Mouse (Mus musculus): Measurements from ENCODE around the gene Daam1.
A peak's percentile ranks its signal among the peaks of the same experiment; 100 is the strongest.

Daam1 gene

DNA sequence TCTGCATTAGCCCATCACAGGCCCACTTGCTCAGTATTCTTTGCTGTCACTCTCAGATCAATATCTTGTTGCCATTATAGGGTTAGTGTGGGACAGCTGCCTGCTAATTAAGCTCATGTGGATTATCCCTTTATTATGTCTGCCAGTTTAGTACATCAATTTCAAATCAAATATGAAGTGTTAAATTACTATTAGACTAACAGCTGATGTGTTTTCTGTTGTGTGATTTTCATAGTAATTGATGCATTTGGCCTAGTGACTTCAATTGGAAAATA is 25.5 kb downstream of the Daam1 start:
- DNase-seq (ENCODE audit: inconsistent age in 2 of 2, low spot score in 1 of 2) = no peak

GRCm38 (mm10) chr12:71859096-71859495 is 28.2 kb downstream of the Daam1 start:
- no peak for DNase-seq (ENCODE audit: inconsistent age in 2 of 2, low spot score in 1 of 2)

- peak in 1 of 2 experiments; percentile 67 for DNase-seq (ENCODE audit: inconsistent age in 2 of 2, low spot score in 1 of 2)
These were observed 33.1 kb downstream of the Daam1 start for GRCm38 (mm10) chr12:71863846-71864543.

- no peak for DNase-seq (ENCODE audit: inconsistent age in 2 of 2, low spot score in 1 of 2)
These were observed 33.6 kb downstream of the Daam1 start for GRCm38 (mm10) chr12:71864544-71864897.

DNA sequence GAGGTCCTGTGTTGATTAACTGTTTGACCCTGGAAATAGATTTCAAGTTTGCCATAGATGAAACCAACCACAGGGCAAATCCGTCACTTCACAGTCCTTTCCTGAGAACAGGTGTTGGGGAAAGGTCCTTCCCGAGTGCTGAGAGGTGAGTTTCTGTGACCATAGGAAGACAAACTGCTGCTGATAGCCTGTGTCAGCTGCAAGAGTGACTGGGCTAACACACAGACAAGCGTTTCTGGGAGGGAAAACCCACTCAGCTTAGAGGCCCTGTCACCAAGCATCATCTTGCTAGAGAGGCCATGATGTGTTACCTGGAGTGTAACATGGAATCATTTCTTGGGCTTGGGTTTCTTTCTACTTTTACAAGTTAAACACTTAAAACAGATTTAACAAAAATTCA is 35.1 kb downstream of the Daam1 start:
- no peak for DNase-seq (ENCODE audit: inconsistent age in 2 of 2, low spot score in 1 of 2)

GRCm38 (mm10) chr12:71867345-71868240 is 36.7 kb downstream of the Daam1 start:
- no peak for DNase-seq (ENCODE audit: inconsistent age in 2 of 2, low spot score in 1 of 2)

DNA sequence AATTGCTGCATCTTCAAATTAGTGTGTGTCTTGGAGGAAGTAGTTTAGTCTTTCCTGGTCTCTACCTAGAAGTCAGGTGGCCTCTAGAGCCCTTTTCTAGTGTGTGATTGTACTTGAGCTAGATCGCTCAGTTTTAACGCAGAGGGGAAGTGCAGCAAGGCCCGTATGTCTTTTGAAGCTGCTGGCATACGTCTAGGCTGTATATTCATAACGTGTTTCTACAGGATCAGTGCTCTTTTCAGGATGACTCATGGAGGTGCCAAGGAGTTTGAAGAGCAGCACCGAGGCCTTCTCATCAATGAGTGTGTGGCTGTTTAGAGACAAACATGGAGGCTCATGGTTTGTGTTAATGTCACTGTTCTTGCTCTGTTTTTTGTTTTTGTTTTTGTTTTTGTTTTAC is 39.8 kb downstream of the Daam1 start:
- DNase-seq (ENCODE audit: inconsistent age in 2 of 2, low spot score in 1 of 2) = peak in 1 of 2 experiments; percentile 73

DNA sequence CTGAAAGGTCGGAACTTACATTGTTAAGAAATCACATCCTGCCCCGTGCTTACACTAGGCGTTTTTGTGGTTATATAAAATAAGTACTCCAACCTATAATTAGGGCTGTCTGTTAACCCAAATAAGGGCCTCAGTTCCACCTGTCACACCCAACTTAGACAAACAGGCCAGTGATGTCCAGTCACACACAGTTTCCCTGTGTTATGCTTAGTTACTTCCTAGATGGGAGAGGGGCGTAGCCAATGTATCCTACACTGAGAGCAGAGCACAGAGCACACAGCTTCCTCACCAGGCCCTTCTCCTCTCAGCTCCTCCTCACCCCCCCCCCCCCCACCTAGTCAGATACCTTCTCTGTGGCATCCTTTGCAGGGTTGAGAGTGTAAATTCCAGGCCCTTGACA is 41.5 kb downstream of the Daam1 start:
- DNase-seq (ENCODE audit: inconsistent age in 2 of 2, low spot score in 1 of 2) = no peak

GRCm38 (mm10) chr12:71874561-71874960 is 43.7 kb downstream of the Daam1 start:
- DNase-seq (ENCODE audit: inconsistent age in 2 of 2, low spot score in 1 of 2) = no peak

- no peak for DNase-seq (ENCODE audit: inconsistent age in 2 of 2, low spot score in 1 of 2)
These were observed 44.1 kb downstream of the Daam1 start for GRCm38 (mm10) chr12:71874984-71875383.

GRCm38 (mm10) chr12:71875761-71876489 is 45.0 kb downstream of the Daam1 start:
- DNase-seq (ENCODE audit: inconsistent age in 2 of 2, low spot score in 1 of 2) = no peak

DNA sequence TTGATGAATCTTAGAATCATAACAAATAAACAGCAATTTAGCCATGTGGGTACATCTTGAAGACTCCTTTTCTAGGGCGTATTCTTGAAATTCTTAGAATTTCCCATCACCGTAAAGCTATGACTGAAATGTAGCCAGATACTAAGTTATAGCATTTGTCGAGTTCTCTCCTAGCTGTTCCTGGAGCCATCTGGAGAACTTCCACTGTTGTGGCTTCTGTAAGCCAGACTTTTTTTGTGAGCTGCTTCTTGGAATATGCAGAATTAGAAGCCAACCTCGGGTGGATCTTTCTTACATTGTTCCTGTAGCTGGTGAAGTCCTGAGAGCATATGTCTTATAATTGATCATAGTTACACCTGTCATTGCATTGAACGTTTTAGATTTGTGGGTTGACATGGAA is 50.1 kb downstream of the Daam1 start:
- no peak for DNase-seq (ENCODE audit: inconsistent age in 2 of 2, low spot score in 1 of 2)

DNA sequence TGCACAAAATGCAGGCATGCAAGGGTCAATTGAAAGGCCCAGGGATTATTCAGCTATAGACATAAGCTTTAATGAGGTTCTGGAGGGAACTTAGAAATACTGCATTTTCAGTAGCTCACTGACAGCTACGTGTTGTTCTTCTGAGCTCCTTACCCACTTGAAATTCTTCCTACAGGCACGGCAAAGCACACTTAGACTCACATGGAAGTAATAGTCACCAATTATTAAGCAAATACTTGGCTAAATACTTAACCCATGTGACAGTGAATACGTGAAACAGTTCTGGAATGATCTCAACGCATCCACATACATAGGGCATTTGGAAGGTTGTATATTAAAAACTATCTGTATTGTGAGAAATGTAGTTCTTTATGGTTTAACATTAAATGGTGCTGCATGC is 50.6 kb downstream of the Daam1 start:
- no peak for DNase-seq (ENCODE audit: inconsistent age in 2 of 2, low spot score in 1 of 2)

DNA sequence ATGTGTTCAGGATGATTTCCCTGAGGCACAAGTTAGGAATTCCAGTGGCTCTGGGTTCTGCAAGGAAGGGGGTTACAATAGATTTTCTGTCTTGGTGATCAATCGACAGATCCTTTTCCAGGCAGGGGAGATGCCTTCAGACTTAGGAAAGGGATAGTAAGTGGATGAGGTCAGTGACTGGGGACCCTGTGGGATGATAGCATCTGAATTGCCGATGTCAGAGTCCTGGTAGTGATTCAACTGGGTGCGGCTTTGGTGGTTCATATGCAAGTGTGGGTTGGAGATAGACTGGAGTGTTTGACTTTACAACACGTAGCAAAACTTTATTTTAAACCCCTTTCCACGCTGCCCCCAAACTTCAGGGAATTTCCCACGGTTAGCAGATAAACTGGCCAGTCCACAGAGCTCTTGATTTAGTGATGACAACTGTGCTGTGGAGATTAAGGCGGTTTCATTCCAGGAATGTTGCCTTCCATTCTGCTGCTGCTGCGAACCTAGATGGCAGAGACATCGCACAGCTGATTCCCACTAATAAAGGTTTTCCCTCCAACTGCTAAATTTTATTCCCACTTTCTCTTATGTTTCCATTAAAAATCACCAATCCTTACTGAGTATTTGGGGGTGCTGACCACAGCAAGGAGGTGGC is 52.3 kb downstream of the Daam1 start:
- no peak for DNase-seq (ENCODE audit: inconsistent age in 2 of 2, low spot score in 1 of 2)

DNA sequence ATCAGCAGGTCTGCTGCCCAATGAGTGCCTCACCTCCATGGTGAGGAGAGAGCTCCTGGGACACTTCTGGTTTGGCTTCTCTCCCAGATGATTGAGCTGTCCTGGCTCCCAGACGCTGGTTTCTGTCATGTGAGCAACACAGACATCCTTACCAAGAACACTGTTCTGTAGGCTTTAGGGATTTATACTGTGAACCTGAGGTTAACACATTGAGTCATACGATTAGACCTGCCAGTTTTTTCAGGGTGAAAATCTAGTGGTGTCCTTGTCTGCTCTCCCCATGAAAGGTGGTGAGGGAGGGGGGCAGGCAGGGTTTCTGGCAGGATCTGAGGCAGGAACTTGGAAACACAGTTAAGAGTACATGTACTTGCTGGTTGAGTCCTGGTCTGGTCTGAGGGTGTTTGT is 54.3 kb downstream of the Daam1 start:
- peak; percentile 60 to 86 for DNase-seq (ENCODE audit: inconsistent age in 2 of 2, low spot score in 1 of 2)

- DNase-seq (ENCODE audit: inconsistent age in 2 of 2, low spot score in 1 of 2) = peak; percentile 45 to 81
These were observed 54.8 kb downstream of the Daam1 start for GRCm38 (mm10) chr12:71885717-71886116.

- peak; percentile 44 to 76 for DNase-seq (ENCODE audit: inconsistent age in 2 of 2, low spot score in 1 of 2)
These were observed 55.5 kb downstream of the Daam1 start for GRCm38 (mm10) chr12:71886406-71886805.

GRCm38 (mm10) chr12:71886941-71887340 is 56.1 kb downstream of the Daam1 start:
- DNase-seq (ENCODE audit: inconsistent age in 2 of 2, low spot score in 1 of 2) = no peak

GRCm38 (mm10) chr12:71888370-71888769 is 57.5 kb downstream of the Daam1 start:
- peak; percentile 80 to 87 for DNase-seq (ENCODE audit: inconsistent age in 2 of 2, low spot score in 1 of 2)

DNA sequence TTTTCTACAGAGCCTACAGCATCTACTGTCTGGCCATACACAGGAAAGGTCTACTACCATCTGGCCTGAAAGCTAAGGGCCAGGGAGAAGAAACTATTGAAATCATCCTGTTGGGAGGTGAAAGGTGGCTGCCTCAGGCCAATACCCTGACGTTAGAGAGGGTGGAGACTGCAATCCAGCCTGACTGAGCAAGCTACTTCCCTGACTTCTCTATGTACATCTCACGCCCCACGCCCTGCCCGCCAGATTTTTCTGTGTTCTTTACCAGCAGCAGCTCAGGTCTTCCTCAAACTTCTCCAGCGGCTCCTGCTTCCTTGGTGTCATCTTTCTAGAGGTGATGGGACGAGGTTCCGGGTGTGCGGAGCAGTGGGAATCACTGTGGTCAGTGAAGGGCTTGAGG is 58.4 kb downstream of the Daam1 start:
- no peak for DNase-seq (ENCODE audit: inconsistent age in 2 of 2, low spot score in 1 of 2)

- DNase-seq (ENCODE audit: inconsistent age in 2 of 2, low spot score in 1 of 2) = no peak
These were observed 59.4 kb downstream of the Daam1 start for GRCm38 (mm10) chr12:71890282-71890681.

Data from adrenal gland, adult (tissue).